Mouse (Mus musculus): ENCODE results near the gene Gjc1. TPM values are rescaled to one million over a fixed set of nuclear protein-coding genes. Genes with fewer than 3 reads are reported as not detected.

Gene Gjc1
- polyA plus RNA-seq, 1 experiment from 2014 or later = 98.8 TPM

GRCm38 (mm10) chr11:102774621-102775141, 44.8 kb downstream of the Gjc1 start:
- peak overlapping the region; percentile 94 for H3K27ac ChIP-seq
- 2% methylated on average over 25 of the region's 25 CpGs for WGBS
- peaks cover 83% of the 10 kb centered on the region for H3K4me1 ChIP-seq
- peaks cover 24% of the 10 kb centered on the region for H3K27me3 ChIP-seq (ENCODE audit: low read depth, poor library complexity, severe bottlenecking)
- H3K4me3 ChIP-seq = peak overlapping the region; percentile 60
- no peaks in the 10 kb centered on the region for H3K9me3 ChIP-seq (replicated peaks)
- peaks cover 25% of the 10 kb centered on the region for H3K36me3 ChIP-seq
- DNase-seq (ENCODE audit: low spot score) = peak; percentile 93

- Histone ChIP-seq H3K27me3 (ENCODE audit: low read depth, poor library complexity, severe bottlenecking) (peaks cover 22% of the 10 kb centered on the region), H3K36me3 (peaks cover 25% of the 10 kb centered on the region), H3K9me3 (replicated peaks) (no peaks in the 10 kb centered on the region), H3K4me1 (peaks cover 79% of the 10 kb centered on the region), H3K4me3 (peak overlapping the region; percentile 60), H3K27ac (peak overlapping the region; percentile 94)
- DNase-seq (ENCODE audit: low spot score) = peak; percentile 95
- under 1% methylated on average over 46 of the region's 46 CpGs for WGBS
Observed at GRCm38 (mm10) chr11:102773713-102774611, 45.5 kb downstream of the Gjc1 start.

- Histone ChIP-seq H3K27ac (peak overlapping the region; percentile 94), H3K4me1 (peaks cover 70% of the 10 kb centered on the region), H3K36me3 (peaks cover 25% of the 10 kb centered on the region), H3K27me3 (ENCODE audit: low read depth, poor library complexity, severe bottlenecking) (peaks cover 22% of the 10 kb centered on the region), H3K9me3 (replicated peaks) (no peaks in the 10 kb centered on the region), H3K4me3 (no peak overlapping the region)
- 70% methylated on average over 18 of the region's 18 CpGs for WGBS
- DNase-seq (ENCODE audit: low spot score) = no peak
Observed at GRCm38 (mm10) chr11:102772771-102773700, 46.5 kb downstream of the Gjc1 start.

GRCm38 (mm10) chr11:102771916-102772714, 47.4 kb downstream of the Gjc1 start:
- no peaks in the 10 kb centered on the region for H3K9me3 ChIP-seq (replicated peaks)
- H3K4me1 ChIP-seq = peaks cover 70% of the 10 kb centered on the region
- H3K36me3 ChIP-seq = peaks cover 17% of the 10 kb centered on the region
- H3K4me3 ChIP-seq = peak overlapping the region; percentile 5; the same call in 1 of the 2 replicates
- peak overlapping the region; percentile 94 for H3K27ac ChIP-seq
- no peak for DNase-seq (ENCODE audit: low spot score)
- peaks cover 22% of the 10 kb centered on the region for H3K27me3 ChIP-seq (ENCODE audit: low read depth, poor library complexity, severe bottlenecking)
- WGBS = 34% methylated on average over 16 of the region's 16 CpGs

GRCm38 (mm10) chr11:102770662-102771435, 48.7 kb downstream of the Gjc1 start:
- peak overlapping the region; percentile 94 for H3K27ac ChIP-seq
- WGBS = 27% methylated on average over 15 of the region's 15 CpGs
- H3K36me3 ChIP-seq = peaks cover 5% of the 10 kb centered on the region
- peaks cover 70% of the 10 kb centered on the region for H3K4me1 ChIP-seq
- peak overlapping the region; percentile 1 for H3K4me3 ChIP-seq
- H3K9me3 ChIP-seq (replicated peaks) = no peaks in the 10 kb centered on the region
- peaks cover 19% of the 10 kb centered on the region for H3K27me3 ChIP-seq (ENCODE audit: low read depth, poor library complexity, severe bottlenecking)
- DNase-seq (ENCODE audit: low spot score) = no peak

- Histone ChIP-seq H3K27ac (peak overlapping the region; percentile 94), H3K4me1 (peaks cover 65% of the 10 kb centered on the region), H3K27me3 (ENCODE audit: low read depth, poor library complexity, severe bottlenecking) (peaks cover 24% of the 10 kb centered on the region), H3K9me3 (replicated peaks) (no peaks in the 10 kb centered on the region), H3K4me3 (peak overlapping the region; percentile 1), H3K36me3 (no peaks in the 10 kb centered on the region)
- DNase-seq (ENCODE audit: low spot score) = no peak
- WGBS = 79% methylated on average over 12 of the region's 12 CpGs
Observed at GRCm38 (mm10) chr11:102769993-102770661, 49.4 kb downstream of the Gjc1 start.

- Histone ChIP-seq H3K4me3 (no peak overlapping the region), H3K27me3 (ENCODE audit: low read depth, poor library complexity, severe bottlenecking) (peaks cover 34% of the 10 kb centered on the region), H3K36me3 (no peaks in the 10 kb centered on the region), H3K9me3 (replicated peaks) (no peaks in the 10 kb centered on the region), H3K27ac (peak overlapping the region; percentile 94; the same call in 1 of the 2 replicates), H3K4me1 (peaks cover 59% of the 10 kb centered on the region)
- DNase-seq (ENCODE audit: low spot score) = no peak
- WGBS = 89% methylated on average over 6 of the region's 6 CpGs
Observed at GRCm38 (mm10) chr11:102769141-102769540, 50.4 kb downstream of the Gjc1 start.

GRCm38 (mm10) chr11:102767055-102767670, 52.3 kb downstream of the Gjc1 start:
- peak overlapping the region; percentile 42 for H3K27ac ChIP-seq
- peaks cover 51% of the 10 kb centered on the region for H3K27me3 ChIP-seq (ENCODE audit: low read depth, poor library complexity, severe bottlenecking)
- H3K4me1 ChIP-seq = peaks cover 56% of the 10 kb centered on the region
- WGBS = 62% methylated on average over 6 of the region's 6 CpGs
- no peaks in the 10 kb centered on the region for H3K36me3 ChIP-seq
- no peak overlapping the region for H3K4me3 ChIP-seq
- DNase-seq (ENCODE audit: low spot score) = no peak
- H3K9me3 ChIP-seq (replicated peaks) = no peaks in the 10 kb centered on the region

GRCm38 (mm10) chr11:102765416-102765815, 54.1 kb downstream of the Gjc1 start:
- Histone ChIP-seq H3K36me3 (no peaks in the 10 kb centered on the region), H3K27me3 (ENCODE audit: low read depth, poor library complexity, severe bottlenecking) (peaks cover 53% of the 10 kb centered on the region), H3K9me3 (replicated peaks) (no peaks in the 10 kb centered on the region), H3K4me1 (peaks cover 54% of the 10 kb centered on the region), H3K27ac (no peak overlapping the region), H3K4me3 (no peak overlapping the region)
- no peak for DNase-seq (ENCODE audit: low spot score)
- 88% methylated on average over 5 of the region's 5 CpGs for WGBS

GRCm38 (mm10) chr11:102763009-102763767, 56.3 kb downstream of the Gjc1 start:
- no peaks in the 10 kb centered on the region for H3K36me3 ChIP-seq
- H3K27me3 ChIP-seq (ENCODE audit: low read depth, poor library complexity, severe bottlenecking) = peaks cover 74% of the 10 kb centered on the region
- DNase-seq (ENCODE audit: low spot score) = peak; percentile 33
- WGBS = 50% methylated on average over 11 of the region's 11 CpGs
- H3K27ac ChIP-seq = no peak overlapping the region
- H3K9me3 ChIP-seq (replicated peaks) = no peaks in the 10 kb centered on the region
- H3K4me3 ChIP-seq = no peak overlapping the region
- H3K4me1 ChIP-seq = peaks cover 44% of the 10 kb centered on the region
